Mouse (Mus musculus) thymus, postnatal 4 days (tissue): Measurements from ENCODE around the gene Gm14744.
"Not testable (repeated sequence)": the region's sequence is repeated elsewhere in the genome, so short reads cannot be mapped to it uniquely, and the experiment has no call there.

Experiments
- DNase-seq: peaks from one replicate; pipeline ENCODE4 v3.0.0; 2021

The Gm14744 gene

DNA sequence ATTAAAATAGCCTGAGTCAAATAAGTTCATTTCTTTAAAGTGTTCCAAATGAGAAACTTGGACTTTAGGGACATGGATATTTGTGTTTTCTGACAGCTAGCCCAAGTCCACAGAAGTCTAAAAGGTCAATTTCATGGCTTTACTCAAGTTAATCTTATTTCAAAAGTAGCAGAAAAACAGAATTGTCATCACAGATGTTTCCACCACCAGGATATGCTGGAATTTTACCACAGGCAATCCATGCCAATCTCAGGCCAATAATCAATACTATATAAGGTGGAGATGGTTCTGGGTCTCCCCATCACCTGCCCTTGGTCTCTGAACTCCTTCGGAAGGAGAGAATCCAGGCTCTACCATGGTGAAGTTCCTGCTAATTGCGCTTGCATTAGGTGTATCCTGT, at the start of gene Gm14744:
Gene Gm14744, plus strand, starts transcription at position 301 of the 400 bp plus-strand sequence.
- not testable (repeated sequence) for DNase-seq

DNA sequence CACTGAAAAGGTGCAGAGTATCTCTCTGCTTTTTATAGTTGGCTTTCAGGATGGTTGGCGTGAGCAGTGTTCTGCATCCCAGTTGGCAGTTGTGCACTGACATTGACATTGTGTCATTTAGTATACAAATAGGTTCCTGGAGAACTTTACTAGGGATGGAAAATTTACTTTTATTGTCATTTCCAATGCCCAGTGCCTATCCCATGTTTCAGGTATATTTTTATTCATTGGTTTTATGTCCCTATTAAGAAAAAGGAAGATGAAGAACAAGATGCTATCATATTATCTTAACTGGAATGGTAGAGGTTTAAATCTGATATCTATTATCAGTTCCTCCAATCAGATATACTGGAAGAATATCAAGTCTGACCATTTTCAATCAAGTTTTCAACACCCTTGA, 11.0 kb upstream of the Gm14744 start, which contains the start of gene Pbsn:
Gene Pbsn, minus strand, starts transcription at position 101 of the 400 bp plus-strand sequence.
- DNase-seq, result no peak

GRCm38 (mm10) chrX:77880033-77880432, 15.5 kb downstream of the Gm14744 start:
- DNase-seq, result not testable (repeated sequence)
